Mouse (Mus musculus) hematopoietic stem cell, adult 5-6 weeks (primary cell): ENCODE measurements around the gene Gga3. TPM values are rescaled to one million over a fixed set of nuclear protein-coding genes. Genes with fewer than 3 reads are reported as not detected.

Experiments
- ATAC-seq, 2 experiments: fragments of 125-278 bp in 1 of 2; replicated peaks in 1 of 2; 2 replicates each; pipeline ENCODE4 v1.8.0; 2016 to 2017; ENCODE audit warnings: inconsistent platforms in 2 of 2, mild to moderate bottlenecking in 2 of 2, moderate number of reproducible peaks in 2 of 2, low read depth in 1 of 2, moderate TSS enrichment in 1 of 2; ENCODE audit not compliant: low FRiP score in 2 of 2, poor library complexity in 2 of 2, severe bottlenecking in 2 of 2, insufficient read depth in 1 of 2, low TSS enrichment in 1 of 2
- total RNA-seq: library from RNA; stranded (forward); fragments of 172-1452, 232-1000 nt; gene quantifications from 2 replicates; pipeline ENCODE4 v1.2.3, GENCODE M21; 2017

Gene Gga3
- total RNA-seq, 1 experiment from 2014 or later = 26.3 TPM

DNA sequence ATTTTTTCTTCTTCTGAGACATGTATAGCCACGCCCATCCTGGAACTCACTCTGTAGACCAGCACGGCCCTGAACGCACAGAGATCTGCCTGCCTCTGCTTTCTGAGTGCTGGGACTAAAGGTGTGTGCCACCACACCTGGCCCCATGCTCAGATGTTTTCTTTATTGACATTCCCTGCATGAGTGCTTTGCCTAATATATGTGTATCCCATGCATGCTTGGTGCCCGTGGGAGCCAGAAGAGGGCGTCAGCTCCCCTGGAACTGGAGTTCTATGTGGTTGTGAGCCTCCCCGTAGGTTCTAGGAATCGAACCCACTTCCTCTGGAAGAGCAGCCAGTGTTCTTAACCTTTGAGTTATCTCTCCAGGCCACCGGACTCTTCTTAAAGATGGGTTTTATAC is 31.2 kb upstream of the Gga3 start:
- no peak for ATAC-seq

DNA sequence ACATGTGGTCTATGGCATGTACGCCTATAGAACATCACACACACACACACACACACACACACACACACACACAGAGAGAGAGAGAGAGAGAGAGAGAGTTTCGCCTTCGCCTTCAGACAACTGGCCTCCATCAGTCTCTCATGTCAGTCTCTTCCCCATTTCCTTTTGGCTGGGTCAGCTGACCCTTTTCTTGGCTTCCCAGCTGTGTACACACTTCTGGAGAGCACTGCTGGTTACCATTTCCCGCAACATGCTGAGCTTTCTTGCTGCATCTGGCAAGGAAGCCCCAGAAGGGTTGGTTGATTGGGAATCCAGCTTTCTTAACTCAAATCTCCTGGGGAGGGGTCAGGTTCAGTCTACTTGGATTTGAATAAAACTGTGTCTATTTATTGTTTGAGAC is 30.3 kb upstream of the Gga3 start:
- ATAC-seq = no peak

DNA sequence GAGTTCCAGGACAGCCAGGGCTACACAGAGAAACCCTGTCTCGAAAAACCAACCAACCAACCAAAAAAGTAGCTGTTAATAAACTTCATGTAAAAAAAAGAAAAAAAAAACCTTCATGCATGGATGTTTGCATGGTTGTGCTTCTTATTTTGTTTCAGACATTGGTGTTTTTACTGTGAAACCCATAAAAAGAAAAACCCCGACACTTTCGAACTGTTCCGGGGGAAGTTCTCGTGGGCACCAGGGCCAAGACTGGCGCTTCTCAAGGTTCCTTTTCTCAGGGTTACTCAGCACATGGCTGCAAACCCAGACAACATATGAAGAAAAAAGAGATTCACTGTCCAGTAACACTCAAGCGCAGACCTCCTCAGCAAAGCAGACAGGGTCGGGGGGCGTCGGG is 29.0 kb upstream of the Gga3 start:
- no peak for ATAC-seq

DNA sequence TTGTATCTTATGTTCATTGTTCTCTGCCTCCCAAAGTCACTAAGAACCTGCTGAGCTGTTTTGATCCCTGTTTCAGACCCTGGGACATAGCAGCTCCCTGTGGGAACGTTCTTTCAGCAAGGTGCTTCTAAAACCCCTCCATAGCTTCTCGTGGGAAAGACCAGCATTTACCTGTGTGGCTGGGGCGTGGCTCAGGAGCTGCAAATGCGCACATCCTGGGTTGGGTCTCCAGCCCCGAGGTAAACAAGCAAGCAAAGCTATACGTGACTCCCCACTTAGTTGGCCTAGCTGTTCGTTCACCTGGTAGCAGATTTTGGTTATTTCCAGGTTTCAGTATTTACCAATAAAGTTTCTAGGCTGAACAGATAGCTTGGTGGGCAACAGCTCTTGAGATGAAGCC is 28.4 kb upstream of the Gga3 start:
- no peak for ATAC-seq

DNA sequence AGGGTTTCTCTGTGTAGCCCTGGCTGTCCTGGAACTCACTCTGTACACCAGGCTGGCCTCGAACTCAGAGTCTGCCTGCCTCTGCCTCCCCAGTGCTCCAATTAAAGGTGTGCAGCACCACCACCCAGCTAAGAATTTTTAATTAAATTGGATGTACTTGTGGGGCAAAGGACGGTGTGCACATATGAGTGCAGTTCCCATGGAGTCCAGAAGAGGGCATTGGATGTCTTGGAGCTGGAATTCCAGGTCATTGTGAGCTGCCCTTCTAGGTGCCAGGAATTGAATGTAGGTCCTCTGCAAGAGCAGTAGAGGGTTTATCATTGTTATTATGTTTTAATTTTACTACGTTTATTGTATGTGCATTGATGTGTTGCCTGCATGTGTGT is 27.6 kb upstream of the Gga3 start:
- ATAC-seq = no peak

DNA sequence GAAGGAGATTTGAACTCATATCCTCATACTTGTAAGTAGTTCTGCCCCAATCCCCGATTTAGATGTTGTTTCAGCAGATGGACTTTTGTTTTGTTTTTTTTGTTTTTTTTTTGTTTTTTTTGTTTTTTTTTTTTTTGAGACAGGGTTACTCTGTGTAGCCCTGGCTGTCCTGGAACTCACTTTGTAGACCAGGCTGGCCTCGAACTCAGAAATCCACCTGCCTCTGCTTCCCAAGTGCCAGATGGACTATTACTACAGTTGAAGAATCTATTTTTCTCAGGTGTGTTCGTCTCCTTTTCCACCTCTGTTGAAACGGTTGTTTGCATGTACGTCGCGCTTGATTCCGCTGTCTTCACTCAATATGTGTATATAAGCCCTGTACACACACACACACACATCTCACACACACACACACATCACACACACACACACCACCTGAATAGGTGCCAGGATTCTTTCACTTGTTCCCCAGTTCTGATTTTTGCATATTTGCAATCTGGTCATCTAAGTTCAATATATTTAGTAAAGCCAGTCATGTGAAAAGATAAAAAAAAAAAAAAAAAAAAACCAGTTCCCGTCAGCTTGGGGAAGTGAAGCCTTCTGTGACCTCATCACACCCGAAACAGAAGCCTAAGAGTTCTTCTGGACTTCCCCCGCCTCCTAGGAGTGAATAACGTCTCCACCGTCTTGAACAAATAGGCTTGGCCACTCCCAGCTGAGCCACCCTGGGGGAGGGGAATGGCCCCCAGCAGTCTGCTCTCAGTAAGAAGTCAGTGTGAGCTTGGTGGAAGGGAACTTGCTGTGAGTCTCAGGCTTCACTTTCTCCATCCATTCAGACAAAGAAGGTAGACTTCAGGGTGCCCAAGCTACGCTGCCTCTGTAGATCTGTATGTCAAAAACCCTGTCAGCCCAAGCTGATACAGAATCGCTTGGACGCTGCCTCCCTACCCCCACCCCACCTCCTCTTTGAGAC is 27.0 kb upstream of the Gga3 start:
- ATAC-seq = peak; percentile 63 to 65

DNA sequence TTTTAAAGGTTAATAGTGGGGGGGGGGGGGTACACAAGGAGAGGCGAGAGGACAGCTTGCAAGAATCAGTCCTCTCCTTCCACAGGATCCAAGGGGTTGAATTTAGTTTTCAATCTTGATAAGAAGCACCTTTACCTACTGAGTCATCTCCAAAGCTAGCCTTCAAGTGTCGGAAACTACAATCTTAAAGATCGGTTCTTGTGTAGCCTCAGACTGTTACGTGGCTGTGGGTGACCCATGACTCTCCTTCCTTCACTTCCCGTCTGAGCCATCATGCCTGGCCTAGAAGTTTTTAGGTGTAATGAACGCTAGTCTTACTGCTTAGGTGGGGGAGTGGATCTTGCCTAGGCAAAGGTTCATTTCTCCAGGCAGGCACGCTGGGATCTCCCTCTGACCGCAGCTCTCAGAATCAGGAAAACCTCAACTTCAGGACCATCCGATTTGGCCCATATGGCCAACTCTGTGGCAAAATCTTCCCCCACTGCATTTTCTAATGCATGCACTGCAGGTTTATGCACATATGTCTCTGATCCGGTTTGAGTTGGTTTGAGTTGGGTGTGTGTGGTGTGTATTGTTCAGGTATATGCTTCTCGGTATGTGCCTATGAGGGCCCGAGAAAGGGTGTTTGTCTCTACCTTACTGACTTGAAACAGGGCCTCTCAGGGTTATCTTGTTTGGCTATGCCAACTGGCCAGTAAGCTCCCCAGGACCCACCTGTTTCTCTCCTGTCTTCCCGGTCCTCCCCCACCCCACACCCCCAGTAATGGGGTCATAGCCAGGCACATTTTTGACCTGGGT is 26.1 kb upstream of the Gga3 start:
- no peak for ATAC-seq

DNA sequence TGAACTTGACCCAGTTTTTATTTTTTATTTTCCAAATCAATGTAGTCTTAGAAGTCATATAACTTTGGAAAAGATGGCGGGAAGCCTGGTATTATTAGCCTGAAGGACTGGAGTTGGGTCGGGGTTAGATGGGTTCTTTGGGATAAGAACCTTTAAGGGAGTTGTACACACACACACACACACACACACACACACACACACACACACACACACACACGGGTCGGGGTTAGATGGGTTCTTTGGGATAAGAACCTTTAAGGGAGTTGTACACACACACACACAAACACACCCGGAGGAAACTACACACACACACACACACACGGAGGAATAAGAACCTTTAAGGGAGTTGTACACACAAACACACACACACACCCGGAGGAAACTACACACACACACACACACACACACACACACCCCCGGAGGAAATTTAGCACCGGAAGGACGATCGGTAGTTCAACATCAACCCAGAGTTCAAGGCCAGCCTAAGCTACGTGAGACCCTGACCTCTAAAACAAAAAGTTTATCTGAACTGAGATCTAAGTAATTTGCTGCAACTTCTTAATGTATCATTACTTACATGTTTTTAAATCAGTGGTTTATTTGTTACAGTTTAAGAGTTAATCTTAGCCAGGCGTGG is 24.7 kb upstream of the Gga3 start:
- ATAC-seq = no peak

DNA sequence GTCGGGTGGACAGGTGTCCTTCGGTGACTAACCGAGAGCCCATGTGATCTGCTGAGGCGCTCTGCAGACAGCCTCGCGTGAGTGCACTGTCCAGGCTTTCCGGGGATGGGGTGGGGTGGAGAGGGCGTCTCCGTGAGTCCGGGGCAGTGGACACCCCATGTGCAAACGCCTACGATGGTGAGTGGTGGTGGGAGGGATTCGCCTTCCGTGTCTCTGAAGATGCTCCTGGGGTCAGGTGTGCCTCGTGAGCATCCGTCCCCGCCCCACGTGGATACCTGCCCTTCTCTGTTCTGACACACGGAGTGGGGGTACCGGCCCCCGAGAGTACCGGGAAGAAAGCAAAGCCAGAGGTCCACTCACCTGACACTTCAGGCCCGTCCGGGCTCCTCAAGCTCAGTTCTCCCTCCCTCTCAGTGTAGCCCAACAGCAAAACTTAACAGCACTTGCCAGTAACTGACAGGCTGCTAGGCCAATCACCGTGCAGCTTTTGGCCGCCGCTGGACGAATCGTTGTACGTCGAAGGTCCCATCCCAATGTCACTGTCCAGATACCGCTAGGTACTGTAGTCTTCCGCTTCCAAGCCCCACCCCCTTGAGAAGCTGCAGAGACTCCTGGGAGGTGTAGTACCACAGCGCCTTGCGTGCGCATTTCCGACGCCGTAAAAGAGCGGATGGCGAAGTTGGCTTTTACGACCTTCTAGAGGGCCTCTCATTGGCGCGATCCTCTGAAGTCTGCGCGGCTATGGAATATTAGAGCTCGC is 24.0 kb upstream of the Gga3 start, which contains the start of gene Slc25a19:
Gene Slc25a19 (minus strand): TSS at position 591 of the 760 bp plus-strand sequence.
- peak; percentile 96 for ATAC-seq

DNA sequence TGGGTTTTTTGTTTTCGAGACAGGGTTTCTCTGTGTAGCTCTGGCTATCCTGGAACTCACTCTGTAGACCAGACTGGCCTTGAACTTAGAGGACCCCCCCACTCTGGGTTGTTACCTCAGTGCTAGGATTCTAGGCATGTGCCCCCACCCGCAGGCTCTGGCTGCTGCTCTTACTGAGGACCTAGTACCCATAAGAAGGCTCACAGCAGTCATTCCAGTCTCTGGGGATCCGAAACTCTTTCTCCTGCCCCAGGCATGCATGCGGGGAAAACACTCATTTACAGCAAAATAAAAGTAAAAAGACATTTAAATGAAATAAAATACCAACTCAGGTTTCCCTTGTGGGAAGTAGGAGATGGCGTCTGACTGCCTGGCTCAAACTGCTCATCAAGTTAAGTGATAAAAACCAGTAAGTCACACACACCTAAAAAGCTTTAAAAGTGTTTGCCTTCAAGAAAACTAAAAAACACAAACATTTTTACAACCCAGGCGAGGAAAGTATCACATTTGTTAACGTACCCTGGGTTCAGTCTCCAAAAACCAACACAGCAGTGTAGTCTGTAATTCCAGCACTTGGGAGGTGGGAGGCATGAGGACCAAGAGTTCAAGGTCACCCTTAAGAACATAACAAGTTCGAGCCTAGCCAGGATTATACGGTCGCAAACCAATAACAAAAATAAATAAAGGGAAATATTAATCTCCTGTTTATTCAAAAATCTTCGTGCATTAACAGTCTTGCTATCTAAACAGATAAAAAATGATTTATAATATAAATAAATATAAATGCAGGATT is 23.2 kb upstream of the Gga3 start:
- ATAC-seq = no peak

DNA sequence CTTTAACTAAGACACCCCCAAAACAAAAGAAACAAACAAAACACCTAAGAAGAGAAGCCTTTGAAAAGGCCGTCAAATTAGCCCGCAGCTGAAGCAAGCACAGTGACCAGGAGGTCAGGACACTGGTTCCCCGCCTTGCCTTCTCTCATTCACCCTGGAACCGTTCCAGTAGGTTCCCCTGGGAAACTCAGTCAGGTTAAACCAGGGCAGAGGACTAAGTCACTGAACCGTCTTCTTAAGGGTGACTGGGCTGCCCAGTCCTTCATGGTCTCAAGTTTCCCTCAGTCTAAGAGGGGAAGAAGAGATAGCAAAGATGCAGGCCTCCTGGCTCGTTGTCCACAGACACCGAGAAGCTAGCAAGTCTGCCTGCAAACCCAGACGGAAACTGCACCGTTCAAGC is 22.0 kb upstream of the Gga3 start:
- no peak for ATAC-seq

DNA sequence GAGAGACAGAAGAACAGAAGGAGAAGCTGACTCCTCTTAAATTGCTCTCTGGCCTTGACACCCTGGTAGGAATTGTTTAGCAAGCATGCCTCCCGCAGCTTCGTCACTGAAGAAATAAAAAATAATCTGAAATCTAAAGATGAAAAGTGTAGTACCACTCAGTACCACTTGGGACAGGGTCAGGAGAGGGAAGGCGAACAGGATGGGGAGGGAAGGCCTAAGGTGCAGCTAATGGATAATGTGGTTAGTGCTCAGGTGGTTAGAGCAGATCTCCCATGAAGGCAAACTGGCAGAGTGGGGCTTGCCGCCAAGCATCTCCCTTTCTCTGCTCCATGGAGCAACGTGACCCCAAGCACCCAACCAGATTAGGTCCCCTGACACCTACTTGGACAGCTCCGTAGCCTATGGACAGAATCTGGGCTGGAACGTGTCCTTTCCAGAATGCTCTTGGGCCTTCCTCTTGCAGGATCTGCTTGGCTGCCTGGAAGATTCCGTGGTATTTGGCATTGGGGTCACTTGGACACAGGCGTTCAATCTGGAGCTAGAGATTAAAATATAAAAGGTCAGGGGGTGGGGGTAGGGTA is 19.7 kb upstream of the Gga3 start:
- ATAC-seq = no peak

DNA sequence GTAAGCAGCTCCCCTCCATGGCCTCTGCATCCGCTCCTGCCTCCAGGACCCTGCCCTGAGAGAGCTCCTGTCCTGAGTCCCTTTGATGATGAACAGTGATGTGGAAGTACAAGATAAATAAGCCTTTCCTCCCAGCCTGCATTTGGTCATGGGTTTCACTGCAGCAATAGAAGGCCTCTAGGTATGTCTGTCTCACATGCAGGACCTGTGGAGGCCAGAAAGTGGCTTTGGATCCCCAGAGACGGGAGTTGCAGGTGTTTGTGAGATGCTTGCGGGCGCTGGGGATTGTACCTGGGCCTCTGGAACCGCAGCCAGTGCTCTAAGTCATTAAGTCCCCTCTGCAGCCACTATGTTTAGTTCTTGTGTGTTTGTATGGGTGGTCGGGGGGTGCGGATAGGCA is 16.1 kb upstream of the Gga3 start:
- ATAC-seq = no peak

DNA sequence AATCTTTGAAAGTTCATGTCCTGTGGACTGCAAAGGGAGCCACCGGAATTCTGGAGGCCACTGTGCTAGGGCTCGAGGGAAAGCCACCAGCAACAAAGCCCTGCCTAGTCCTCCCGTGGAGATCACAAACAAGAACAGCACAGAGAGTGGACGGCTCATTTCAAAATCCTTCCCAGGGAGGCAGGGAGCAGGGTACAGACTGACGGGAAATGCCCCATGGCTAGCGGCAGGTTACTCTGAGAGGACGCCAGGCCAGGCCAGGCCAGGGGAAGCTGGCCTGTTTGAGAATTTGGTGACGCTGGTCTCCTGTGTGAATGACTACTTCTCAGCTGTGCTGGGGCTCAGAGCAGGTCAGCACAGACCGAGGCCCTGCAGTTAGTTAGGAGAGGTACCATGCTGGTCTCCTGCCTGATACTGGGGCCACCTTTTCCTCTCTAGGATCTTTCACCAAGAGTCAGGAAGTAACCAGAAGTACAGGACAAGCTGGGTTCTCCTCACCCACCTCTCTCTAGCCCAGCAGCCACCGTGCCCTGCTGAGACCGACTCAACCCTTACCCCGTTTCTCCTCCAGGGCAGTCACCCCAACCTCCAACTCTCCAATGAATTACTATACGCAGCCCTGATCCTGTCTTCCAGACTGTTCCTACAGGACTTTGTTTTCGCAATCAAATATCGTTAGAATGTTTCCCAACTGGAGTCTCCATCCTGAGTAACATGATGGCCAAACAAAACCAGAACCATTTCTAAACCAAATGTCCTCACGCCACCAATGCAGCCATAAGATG is 15.1 kb upstream of the Gga3 start:
- ATAC-seq = no peak

DNA sequence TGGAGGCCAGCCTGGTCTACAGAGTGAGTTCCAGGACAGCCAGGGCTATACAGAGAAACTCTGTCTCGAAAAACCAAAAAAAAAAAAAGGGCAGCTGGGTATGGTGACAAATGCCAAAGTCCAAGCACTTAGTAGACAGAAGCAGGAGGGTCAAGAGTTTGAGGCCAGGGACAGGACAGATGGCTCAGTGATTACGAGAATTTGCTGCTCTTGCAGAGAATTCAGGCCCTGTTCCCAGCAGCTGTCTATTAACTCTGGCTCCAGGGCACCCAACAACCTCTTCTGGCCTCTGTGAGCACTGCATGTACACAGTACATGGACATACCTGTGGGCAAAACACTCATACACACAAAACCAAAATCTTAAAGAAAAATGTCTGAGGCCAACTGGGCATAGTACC is 14.2 kb upstream of the Gga3 start:
- ATAC-seq = no peak

DNA sequence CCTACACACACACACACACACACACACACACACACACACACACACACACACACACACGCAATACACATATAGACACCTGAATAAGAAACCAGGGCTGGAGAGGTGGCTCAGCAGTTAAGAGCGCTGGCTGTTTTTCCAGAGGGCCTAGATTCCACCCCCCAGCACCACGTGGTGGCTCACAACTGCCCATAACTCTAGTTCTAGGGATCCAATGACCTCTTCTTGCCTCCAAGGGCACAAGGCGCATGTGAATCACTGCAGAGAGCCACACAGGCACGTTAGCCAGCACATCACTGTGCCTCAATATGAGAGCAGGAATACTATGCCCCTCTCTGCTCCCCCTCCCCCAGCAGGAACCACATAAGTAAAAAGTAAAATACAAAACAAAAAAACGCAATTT is 13.0 kb upstream of the Gga3 start:
- ATAC-seq = no peak
